Mouse (Mus musculus) lung, embryonic 14.5 days (tissue): Measurements from ENCODE around the gene Them7. TPM values are rescaled to one million over a fixed set of nuclear protein-coding genes. Genes with fewer than 3 reads are reported as not detected.

Experiments
- ATAC-seq: fragments of 200-750 bp; cut with Nextera tagmentation; 2 replicates; pipeline ENCODE4 v1.8.0; 2017; ENCODE audit warnings: mild to moderate bottlenecking, moderate TSS enrichment, moderate library complexity; ENCODE audit not compliant: insufficient read depth
- DNase-seq: peaks from one replicate; pipeline ENCODE4 v3.0.0-alpha.2; 2015
- H3K27ac ChIP-seq: fragments of 300-500 bp; sonication (generic); 2 replicates; pipeline ENCODE4 v1.5.1; 2014; ENCODE audit warnings: low read depth, mild to moderate bottlenecking, moderate library complexity
- H3K27me3 ChIP-seq: fragments of 300-500 bp; sonication (generic); 2 replicates; pipeline ENCODE4 v1.6.1; 2014; ENCODE audit warnings: low read length, control low read depth; ENCODE audit not compliant: insufficient read depth
- H3K36me3 ChIP-seq: fragments of 300-500 bp; sonication (generic); 2 replicates; pipeline ENCODE4 v1.6.1; 2014; ENCODE audit warnings: control low read depth; ENCODE audit not compliant: insufficient read depth
- H3K4me1 ChIP-seq: fragments of 300-500 bp; sonication (generic); 2 replicates; pipeline ENCODE4 v1.6.1; 2014; ENCODE audit warnings: antibody characterized with exemption, control low read depth; ENCODE audit not compliant: insufficient read depth
- H3K4me2 ChIP-seq: fragments of 300-500 bp; sonication (generic); 2 replicates; pipeline ENCODE4 v1.6.1; 2014; ENCODE audit warnings: mild to moderate bottlenecking
- H3K4me3 ChIP-seq: fragments of 300-500 bp; sonication (generic); 2 replicates; pipeline ENCODE4 v1.5.1; 2014; ENCODE audit warnings: low read depth, low read length
- H3K9ac ChIP-seq: fragments of 300-500 bp; sonication (generic); 2 replicates; pipeline ENCODE4 v1.6.1; 2014
- H3K9me3 ChIP-seq: fragments of 300-500 bp; sonication (generic); 2 replicates; pipeline ENCODE4 v1.6.1; 2016; ENCODE audit warnings: low read depth, low read length, control low read depth
- CTCF ChIP-seq: IDR thresholded peaks from 2 replicates; pipeline ENCODE4 v1.5.1; 2016; ENCODE audit warnings: antibody characterized with exemption, low read depth
- WGBS: fragments of 180-500 bp; shearing (Covaris S2); extraction: QIAGEN DNeasy Blood & Tissue Kit; methylation state at CpG from one replicate; pipeline ENCODE4 v1.1.7; 2014; 5-methylcytosine and 5-hydroxymethylcytosine counted together
- polyA plus RNA-seq: library from polyadenylated mRNA; unstranded; fragments of >200 nt; fragmentation: Nextera tagmentation; extraction: Ambion mirVana; gene quantifications from 2 replicates; pipeline ENCODE4 v1.2.1, GENCODE M21; 2014

The Them7 gene
- polyA plus RNA-seq, 1 experiment from 2014 or later: 0.18 TPM

- peak; percentile 79 for DNase-seq
Measured at GRCm38 (mm10) chr2:105282407-105283077, 58.4 kb downstream of the Them7 start.

GRCm38 (mm10) chr2:105283811-105284210, 59.7 kb downstream of the Them7 start:
- Histone ChIP-seq H3K27me3 (no peaks in the 10 kb centered on the region), H3K4me2 (no peak overlapping the region), H3K9me3 (no peaks in the 10 kb centered on the region), H3K36me3 (no peaks in the 10 kb centered on the region), H3K9ac (no peak overlapping the region), H3K4me1 (no peaks in the 10 kb centered on the region), H3K27ac (no peak overlapping the region), H3K4me3 (no peak overlapping the region)
- ATAC-seq (no peak), DNase-seq (no peak)
- no peak for TF ChIP-seq CTCF

More at GRCm38 (mm10) chr2:105282407-105283077, 58.4 kb downstream of the Them7 start:
- ATAC-seq: peak; percentile 87
- Histone ChIP-seq H3K36me3 (no peaks in the 10 kb centered on the region), H3K27me3 (no peaks in the 10 kb centered on the region), H3K9ac (no peak overlapping the region), H3K4me1 (no peaks in the 10 kb centered on the region), H3K27ac (no peak overlapping the region), H3K4me2 (peak overlapping the region; percentile 33; the same call in 1 of the 2 replicates), H3K9me3 (no peaks in the 10 kb centered on the region), H3K4me3 (no peak overlapping the region)
- no peak for TF ChIP-seq CTCF
- WGBS: 25% methylated on average over 6 of the region's 6 CpGs

- no peak for ATAC-seq
- H3K9me3 ChIP-seq: no peaks in the 10 kb centered on the region
- H3K4me1 ChIP-seq: no peaks in the 10 kb centered on the region
- no peak overlapping the region for H3K4me3 ChIP-seq
- H3K9ac ChIP-seq: no peak overlapping the region
- WGBS: 66% methylated on average over 4 of the region's 4 CpGs
- no peak for DNase-seq
- no peak for TF ChIP-seq CTCF
- H3K36me3 ChIP-seq: no peaks in the 10 kb centered on the region
- no peaks in the 10 kb centered on the region for H3K27me3 ChIP-seq
- H3K4me2 ChIP-seq: no peak overlapping the region
- no peak overlapping the region for H3K27ac ChIP-seq
Measured at GRCm38 (mm10) chr2:105284855-105285254, 60.7 kb downstream of the Them7 start.

GRCm38 (mm10) chr2:105295823-105296222, 71.7 kb downstream of the Them7 start:
- 58% methylated on average over 1 of the region's 1 CpGs for WGBS
- DNase-seq (no peak), ATAC-seq (no peak)
- no peaks in the 10 kb centered on the region for H3K9me3 ChIP-seq
- no peak overlapping the region for H3K4me3 ChIP-seq
- H3K27me3 ChIP-seq: no peaks in the 10 kb centered on the region
- H3K4me1 ChIP-seq: no peaks in the 10 kb centered on the region
- H3K4me2 ChIP-seq: no peak overlapping the region
- H3K27ac ChIP-seq: no peak overlapping the region
- H3K36me3 ChIP-seq: no peaks in the 10 kb centered on the region
- TF ChIP-seq CTCF: no peak
- H3K9ac ChIP-seq: no peak overlapping the region

GRCm38 (mm10) chr2:105298888-105299287, 74.8 kb downstream of the Them7 start:
- no peak for ATAC-seq

GRCm38 (mm10) chr2:105301082-105301481, 77.0 kb downstream of the Them7 start:
- WGBS: 84% methylated on average over 8 of the region's 8 CpGs
- TF ChIP-seq CTCF: no peak
- H3K27ac ChIP-seq: no peak overlapping the region
- H3K4me1 ChIP-seq: no peaks in the 10 kb centered on the region
- H3K27me3 ChIP-seq: no peaks in the 10 kb centered on the region
- H3K9me3 ChIP-seq: no peaks in the 10 kb centered on the region
- no peak overlapping the region for H3K9ac ChIP-seq
- H3K36me3 ChIP-seq: no peaks in the 10 kb centered on the region
- ATAC-seq (no peak), DNase-seq (peak; percentile 35)
- H3K4me2 ChIP-seq: no peak overlapping the region
- H3K4me3 ChIP-seq: no peak overlapping the region

More at GRCm38 (mm10) chr2:105298888-105299287, 74.8 kb downstream of the Them7 start:
- H3K27me3 ChIP-seq: no peaks in the 10 kb centered on the region
- no peak overlapping the region for H3K4me3 ChIP-seq
- H3K9ac ChIP-seq: no peak overlapping the region
- H3K36me3 ChIP-seq: no peaks in the 10 kb centered on the region
- DNase-seq: peak; percentile 11
- no peak overlapping the region for H3K27ac ChIP-seq
- no peak overlapping the region for H3K4me2 ChIP-seq
- TF ChIP-seq CTCF: peak; percentile 45
- no peaks in the 10 kb centered on the region for H3K4me1 ChIP-seq
- no peaks in the 10 kb centered on the region for H3K9me3 ChIP-seq
- 92% methylated on average over 1 of the region's 1 CpGs for WGBS

GRCm38 (mm10) chr2:105301531-105301930, 77.4 kb downstream of the Them7 start:
- Histone ChIP-seq H3K9me3 (no peaks in the 10 kb centered on the region), H3K27ac (no peak overlapping the region), H3K4me1 (no peaks in the 10 kb centered on the region), H3K4me3 (no peak overlapping the region), H3K27me3 (no peaks in the 10 kb centered on the region), H3K4me2 (no peak overlapping the region), H3K9ac (no peak overlapping the region), H3K36me3 (no peaks in the 10 kb centered on the region)
- no peak for TF ChIP-seq CTCF
- ATAC-seq: no peak
- 34% methylated on average over 10 of the region's 10 CpGs for WGBS
- no peak for DNase-seq
